Mouse (Mus musculus): Measurements from ENCODE around the gene Uvssa. TPM values are rescaled to one million over a fixed set of nuclear protein-coding genes. Genes with fewer than 3 reads are reported as not detected.

Uvssa gene
- total RNA-seq, 1 experiment, result 4.7 TPM

DNA sequence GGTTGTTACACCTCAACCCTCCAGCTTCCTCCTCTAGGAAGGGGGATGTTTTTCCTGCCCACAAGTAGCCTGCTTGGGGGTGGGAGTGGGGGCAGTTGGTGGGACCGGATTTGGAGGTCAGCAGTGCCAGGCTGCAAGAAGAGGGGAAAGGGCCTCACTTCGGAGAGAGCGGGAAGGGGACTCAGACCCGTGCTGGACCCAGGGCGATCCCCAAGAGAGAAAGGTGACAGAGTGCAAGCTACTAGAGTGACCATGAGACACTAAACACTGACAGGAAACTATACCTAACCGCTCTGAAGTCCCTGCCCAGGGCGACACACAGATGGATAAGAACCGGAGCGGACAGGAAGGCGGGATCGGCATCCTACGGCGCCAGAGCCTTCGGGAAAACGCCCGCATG lies 51.8 kb downstream of the Uvssa start:
- no peak overlapping the region for H3K4me3 ChIP-seq (ENCODE audit: insufficient read depth in 1 of 2, low read depth in 1 of 2, low read length in 2 of 2, poor library complexity in 1 of 2, severe bottlenecking in 1 of 2)
- peaks cover 0 to 4% of the 10 kb centered on the region in 2 experiments; a peak in 1 of 4 replicates for H3K4me1 ChIP-seq (ENCODE audit: control insufficient read depth in 2 of 2, insufficient read depth in 2 of 2, low read length in 2 of 2, poor library complexity in 1 of 2)
- DNase-seq (ENCODE audit: low read depth, low spot score), result no peak
- TF ChIP-seq ZC3H11A (IDR thresholded peaks at IDR 0.05; ENCODE audit: borderline replicate concordance, low read depth, low read length), result no peak
- no peak for TF ChIP-seq ZNF384 (IDR thresholded peaks at IDR 0.05; ENCODE audit: low read depth, low read length)
- no peak for TF ChIP-seq HCFC1 (IDR thresholded peaks at IDR 0.05; ENCODE audit: borderline replicate concordance, insufficient read depth, low read length)
- no peak for TF ChIP-seq MAFK (IDR thresholded peaks at IDR 0.05; ENCODE audit: insufficient read depth, low read depth, low read length)
- TF ChIP-seq CHD2 (IDR thresholded peaks at IDR 0.05; ENCODE audit: low read depth, low read length), result no peak
- no peaks in the 10 kb centered on the region for H3K9me3 ChIP-seq (ENCODE audit: control insufficient read depth, insufficient read depth, low read depth, low read length)
- H3K9ac ChIP-seq (ENCODE audit: insufficient read depth, low read depth, low read length, poor library complexity, severe bottlenecking), result no peak overlapping the region
- in situ Hi-C loops (cut with MboI; ENCODE audit: low sequenced_read_pairs in 2 of 2, unreplicated experiment in 2 of 2), result loop anchor here in 1 of 2 experiments (10.0 to 25.0 kb wide), 2 partner anchors 295 to 1957 kb away; partner anchors contain the start of genes Fgfr3 and Hmx1
- no peak overlapping the region for H3K27ac ChIP-seq (ENCODE audit: insufficient read depth, low read depth, low read length, poor library complexity, severe bottlenecking)
- no peaks in the 10 kb centered on the region for H3K36me3 ChIP-seq (ENCODE audit: control insufficient read depth, insufficient read depth, low read length, poor library complexity, severe bottlenecking)

DNA sequence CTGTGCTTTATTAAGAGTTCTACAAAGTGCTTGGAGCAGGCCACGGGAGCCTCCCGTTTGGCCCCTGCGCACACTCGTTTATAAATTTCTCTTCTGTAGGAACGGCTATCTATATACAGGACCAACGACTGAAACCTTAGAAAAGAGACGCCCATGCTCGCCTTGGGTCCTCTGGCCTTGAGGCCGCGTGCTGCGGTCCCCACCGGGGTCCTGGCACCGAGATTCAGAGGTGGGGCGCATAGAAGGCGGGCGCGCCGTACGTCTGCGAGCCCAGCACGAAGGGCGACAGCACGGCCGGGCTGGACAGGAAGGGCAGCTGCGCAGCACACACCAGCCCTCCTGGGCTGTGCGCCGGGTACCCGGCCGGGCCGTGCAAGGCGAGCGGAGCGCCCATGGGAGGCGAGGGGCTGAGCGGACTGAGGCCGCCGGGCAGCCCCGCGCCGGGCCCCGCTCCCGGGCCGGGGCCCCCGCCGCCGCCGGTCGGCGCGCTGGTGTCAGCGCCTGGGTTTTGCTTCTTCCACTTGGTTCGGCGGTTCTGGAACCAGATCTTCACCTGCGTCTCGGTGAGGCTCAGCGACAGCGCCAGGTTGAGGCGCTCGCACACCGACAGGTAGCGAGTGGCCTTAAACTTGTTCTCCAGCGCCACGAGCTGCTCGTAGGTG lies 52.3 kb downstream of the Uvssa start:
- no peak overlapping the region for H3K27ac ChIP-seq (ENCODE audit: insufficient read depth, low read depth, low read length, poor library complexity, severe bottlenecking)
- no peak overlapping the region for H3K9ac ChIP-seq (ENCODE audit: insufficient read depth, low read depth, low read length, poor library complexity, severe bottlenecking)
- no peaks in the 10 kb centered on the region for H3K9me3 ChIP-seq (ENCODE audit: control insufficient read depth, insufficient read depth, low read depth, low read length)
- no peak for TF ChIP-seq HCFC1 (IDR thresholded peaks at IDR 0.05; ENCODE audit: borderline replicate concordance, insufficient read depth, low read length)
- peak overlapping the region; percentile 31 to 43; a peak in 3 of 4 replicates for H3K4me3 ChIP-seq (ENCODE audit: insufficient read depth in 1 of 2, low read depth in 1 of 2, low read length in 2 of 2, poor library complexity in 1 of 2, severe bottlenecking in 1 of 2)
- DNase-seq (ENCODE audit: low read depth, low spot score), result no peak
- H3K36me3 ChIP-seq (ENCODE audit: control insufficient read depth, insufficient read depth, low read length, poor library complexity, severe bottlenecking), result no peaks in the 10 kb centered on the region
- in situ Hi-C loops (cut with MboI; ENCODE audit: low sequenced_read_pairs in 2 of 2, unreplicated experiment in 2 of 2), result loop anchor here in 1 of 2 experiments (10.0 to 25.0 kb wide), 2 partner anchors 294 to 1957 kb away; partner anchors contain the start of genes Fgfr3 and Hmx1
- peaks cover 0 to 7% of the 10 kb centered on the region in 2 experiments; a peak in 1 of 4 replicates for H3K4me1 ChIP-seq (ENCODE audit: control insufficient read depth in 2 of 2, insufficient read depth in 2 of 2, low read length in 2 of 2, poor library complexity in 1 of 2)

DNA sequence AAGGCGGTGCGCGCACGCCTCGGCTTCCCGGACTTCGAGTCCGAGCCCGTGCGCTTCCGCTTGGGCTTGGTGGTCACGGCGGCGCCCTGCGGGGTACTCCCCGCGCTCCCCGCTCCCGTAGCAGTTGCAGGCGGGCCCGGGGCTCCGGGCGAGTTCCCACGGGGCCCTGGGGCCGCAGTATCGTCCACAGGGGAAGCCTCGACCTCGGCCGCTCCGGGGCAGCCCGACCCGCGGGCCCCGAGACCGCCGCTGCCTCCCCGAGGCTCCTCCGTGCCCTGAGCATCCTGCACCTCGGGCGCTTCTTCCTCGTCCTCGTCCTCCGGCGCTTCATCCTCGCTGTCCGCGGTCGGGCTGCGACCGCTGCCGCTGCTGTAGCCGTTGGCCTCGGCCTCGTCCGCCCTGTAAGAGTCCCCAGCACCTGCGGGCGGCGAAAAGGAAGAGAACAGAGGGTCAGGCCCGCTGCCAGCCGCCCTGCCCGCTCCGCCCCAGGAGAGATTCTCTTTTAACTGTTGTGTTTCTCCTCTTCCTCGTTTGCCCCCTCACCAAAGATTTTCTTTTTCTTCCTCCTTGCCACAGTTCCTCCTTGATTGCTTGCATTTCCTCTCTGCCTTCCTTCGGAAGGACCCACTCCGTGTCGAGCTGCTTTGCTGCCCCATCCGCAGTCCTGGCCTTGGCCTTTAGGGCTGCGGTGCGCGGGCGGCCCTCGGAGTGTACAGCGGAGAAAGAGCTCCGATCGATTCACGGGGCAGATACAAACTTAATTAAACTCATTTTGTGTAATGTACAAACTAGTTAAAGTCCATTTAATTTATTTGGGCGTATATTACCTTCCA lies 53.0 kb downstream of the Uvssa start:
- H3K4me1 ChIP-seq (ENCODE audit: control insufficient read depth in 2 of 2, insufficient read depth in 2 of 2, low read length in 2 of 2, poor library complexity in 1 of 2), result peaks cover 0 to 7% of the 10 kb centered on the region in 2 experiments; a peak in 1 of 4 replicates
- no peak overlapping the region for H3K9ac ChIP-seq (ENCODE audit: insufficient read depth, low read depth, low read length, poor library complexity, severe bottlenecking)
- in situ Hi-C loops (cut with MboI; ENCODE audit: low sequenced_read_pairs in 2 of 2, unreplicated experiment in 2 of 2), result loop anchor here in 1 of 2 experiments (10.0 to 25.0 kb wide), 2 partner anchors 293 to 1956 kb away; partner anchors contain the start of genes Fgfr3 and Hmx1
- H3K9me3 ChIP-seq (ENCODE audit: control insufficient read depth, insufficient read depth, low read depth, low read length), result no peaks in the 10 kb centered on the region
- no peak for TF ChIP-seq MAFK (IDR thresholded peaks at IDR 0.05; ENCODE audit: insufficient read depth, low read depth, low read length)
- no peak for TF ChIP-seq ZNF384 (IDR thresholded peaks at IDR 0.05; ENCODE audit: low read depth, low read length)
- TF ChIP-seq HCFC1 (IDR thresholded peaks at IDR 0.05; ENCODE audit: borderline replicate concordance, insufficient read depth, low read length), result no peak
- no peak for TF ChIP-seq CHD2 (IDR thresholded peaks at IDR 0.05; ENCODE audit: low read depth, low read length)
- TF ChIP-seq ZC3H11A (IDR thresholded peaks at IDR 0.05; ENCODE audit: borderline replicate concordance, low read depth, low read length), result no peak
- H3K27ac ChIP-seq (ENCODE audit: insufficient read depth, low read depth, low read length, poor library complexity, severe bottlenecking), result no peak overlapping the region
- H3K4me3 ChIP-seq (ENCODE audit: insufficient read depth in 1 of 2, low read depth in 1 of 2, low read length in 2 of 2, poor library complexity in 1 of 2, severe bottlenecking in 1 of 2), result peak overlapping the region; percentile 31 to 43; a peak in 3 of 4 replicates
- no peak for DNase-seq (ENCODE audit: low read depth, low spot score)
- no peaks in the 10 kb centered on the region for H3K36me3 ChIP-seq (ENCODE audit: control insufficient read depth, insufficient read depth, low read length, poor library complexity, severe bottlenecking)

DNA sequence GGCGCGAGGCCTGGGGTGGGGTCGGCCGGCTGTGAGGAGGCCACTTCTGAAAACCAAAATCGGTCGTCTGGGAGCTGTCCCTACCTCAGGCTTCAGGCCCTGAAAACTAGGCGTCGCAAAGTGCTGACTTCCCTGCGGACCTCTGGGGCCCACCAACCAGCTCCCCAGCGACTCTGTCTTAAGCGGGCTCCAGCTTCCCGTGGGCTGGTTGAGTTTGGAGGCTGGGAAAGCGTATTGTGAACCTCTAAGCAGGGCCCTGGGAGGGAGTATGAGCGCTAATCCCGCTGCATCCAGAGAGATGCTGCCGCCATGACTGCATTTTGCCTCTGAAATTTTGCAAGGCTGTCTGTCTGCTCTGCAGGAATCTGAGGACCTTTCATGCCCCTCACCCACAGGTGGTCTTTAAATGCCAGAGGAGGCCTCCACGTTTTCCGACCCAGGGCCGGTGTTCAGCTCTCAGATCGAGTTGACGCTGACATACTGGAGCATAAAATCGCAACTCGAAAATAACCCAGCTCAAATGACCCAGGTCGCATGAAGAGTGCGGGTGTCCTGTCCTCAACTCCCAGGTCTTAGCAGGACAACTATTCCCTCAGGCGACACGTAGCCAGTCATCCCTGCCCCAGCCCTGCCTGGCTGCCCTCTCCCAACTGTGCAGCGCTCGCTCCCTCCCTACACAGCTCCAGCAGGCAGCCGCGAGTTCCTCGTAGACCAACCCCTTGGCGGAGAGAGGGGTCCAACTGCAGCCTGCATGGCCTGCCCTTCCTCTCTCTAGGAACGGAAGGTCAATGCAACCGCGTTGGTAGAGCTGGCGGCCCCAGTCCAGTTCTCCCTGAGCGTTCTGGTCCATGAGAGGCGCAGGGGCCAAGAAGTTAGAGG lies 53.9 kb downstream of the Uvssa start:
- H3K36me3 ChIP-seq (ENCODE audit: control insufficient read depth, insufficient read depth, low read length, poor library complexity, severe bottlenecking), result no peaks in the 10 kb centered on the region
- H3K4me1 ChIP-seq (ENCODE audit: control insufficient read depth in 2 of 2, insufficient read depth in 2 of 2, low read length in 2 of 2, poor library complexity in 1 of 2), result peaks cover 0 to 7% of the 10 kb centered on the region in 2 experiments; a peak in 1 of 4 replicates
- no peak for TF ChIP-seq MAFK (IDR thresholded peaks at IDR 0.05; ENCODE audit: insufficient read depth, low read depth, low read length)
- no peak for TF ChIP-seq ZNF384 (IDR thresholded peaks at IDR 0.05; ENCODE audit: low read depth, low read length)
- no peak for TF ChIP-seq HCFC1 (IDR thresholded peaks at IDR 0.05; ENCODE audit: borderline replicate concordance, insufficient read depth, low read length)
- TF ChIP-seq ZC3H11A (IDR thresholded peaks at IDR 0.05; ENCODE audit: borderline replicate concordance, low read depth, low read length), result no peak
- TF ChIP-seq CHD2 (IDR thresholded peaks at IDR 0.05; ENCODE audit: low read depth, low read length), result no peak
- DNase-seq (ENCODE audit: low read depth, low spot score), result no peak
- no peaks in the 10 kb centered on the region for H3K9me3 ChIP-seq (ENCODE audit: control insufficient read depth, insufficient read depth, low read depth, low read length)
- no peak overlapping the region for H3K9ac ChIP-seq (ENCODE audit: insufficient read depth, low read depth, low read length, poor library complexity, severe bottlenecking)
- peak overlapping the region in 1 of 2 experiments; percentile 0; a peak in 1 of 4 replicates for H3K4me3 ChIP-seq (ENCODE audit: insufficient read depth in 1 of 2, low read depth in 1 of 2, low read length in 2 of 2, poor library complexity in 1 of 2, severe bottlenecking in 1 of 2)
- in situ Hi-C loops (cut with MboI; ENCODE audit: low sequenced_read_pairs in 2 of 2, unreplicated experiment in 2 of 2), result loop anchor here in 1 of 2 experiments (10.0 to 25.0 kb wide), 2 partner anchors 293 to 1955 kb away; partner anchors contain the start of genes Fgfr3 and Hmx1
- no peak overlapping the region for H3K27ac ChIP-seq (ENCODE audit: insufficient read depth, low read depth, low read length, poor library complexity, severe bottlenecking)
